Mouse (Mus musculus) thymus, adult 2 months (tissue): ENCODE data around the gene Zbtb9.

Experiments
- CTCF ChIP-seq: fragments of 200-500 bp; IDR thresholded peaks from 2 replicates; pipeline ENCODE4 v1.5.1; 2012; ENCODE audit warnings: mild to moderate bottlenecking, control low read depth, low read length, moderate library complexity, borderline replicate concordance; ENCODE audit not compliant: control insufficient read depth, poor library complexity, insufficient read depth; ENCODE audit errors: extremely low read depth
- POLR2A ChIP-seq: fragments of 200-500 bp; IDR thresholded peaks from 2 replicates; pipeline ENCODE4 v1.6.1; 2012; ENCODE audit warnings: mild to moderate bottlenecking, low read length, control low read depth, moderate library complexity; ENCODE audit not compliant: control insufficient read depth, poor library complexity, insufficient read depth; ENCODE audit errors: extremely low read depth

- TF ChIP-seq POLR2A (no peak), CTCF (no peak)
Measured at GRCm38 (mm10) chr17:26945824-26946495, 27.0 kb upstream of the Zbtb9 start.
